Mouse (Mus musculus) kidney, adult 8-10 months (tissue): ENCODE measurements at regions not wholly inside any gene's neighbourhood (a gene's known extent, or its start where the extent isn't known, plus 50 kb on each side); places are given as distances from the start of the nearest gene placed in this dataset.

ENCODE experiments used
- DNase-seq, 2 experiments: peaks; one replicate each; pipeline ENCODE4 v3.0.0; 2022

DNA sequence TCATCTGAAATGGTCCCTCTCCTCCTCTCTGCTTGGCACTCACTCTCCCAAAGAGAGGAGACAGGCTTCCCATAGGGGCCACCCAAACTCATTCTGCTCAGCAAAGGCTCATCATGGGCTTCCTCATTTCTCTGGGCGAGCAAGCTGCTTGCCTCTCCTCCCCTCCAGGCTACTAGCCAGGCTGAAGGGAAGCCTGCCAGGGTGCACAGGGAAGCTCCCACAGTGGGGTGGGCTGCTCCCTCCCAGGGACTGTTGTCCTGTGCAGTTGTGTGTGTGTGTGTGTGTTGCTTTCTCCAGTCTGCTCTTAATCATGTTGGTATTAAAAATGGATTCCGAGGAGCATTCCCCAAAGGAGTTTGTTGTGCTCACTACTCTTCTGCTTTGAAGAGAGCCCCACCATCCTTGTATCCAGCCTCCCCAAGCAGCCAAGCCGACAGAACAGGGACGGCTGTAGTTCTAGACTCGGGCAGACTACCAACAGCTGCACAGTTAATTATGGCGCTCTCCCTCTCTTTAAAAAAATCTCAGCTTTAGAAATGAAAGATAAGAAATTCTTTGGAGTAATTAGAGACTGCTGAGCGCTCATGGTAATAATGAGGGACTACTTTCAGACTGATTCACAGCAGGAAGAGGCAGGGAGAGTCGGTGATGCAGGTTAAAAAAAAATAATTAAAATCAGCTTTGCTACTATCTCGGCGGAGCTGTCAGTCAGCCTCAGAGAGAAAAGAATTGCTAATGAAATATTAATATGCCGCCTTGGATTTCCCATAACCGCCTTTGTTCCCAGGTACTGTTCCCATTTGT lies 417.0 kb downstream of the Cmpk2 start:
- no peak for DNase-seq

DNA sequence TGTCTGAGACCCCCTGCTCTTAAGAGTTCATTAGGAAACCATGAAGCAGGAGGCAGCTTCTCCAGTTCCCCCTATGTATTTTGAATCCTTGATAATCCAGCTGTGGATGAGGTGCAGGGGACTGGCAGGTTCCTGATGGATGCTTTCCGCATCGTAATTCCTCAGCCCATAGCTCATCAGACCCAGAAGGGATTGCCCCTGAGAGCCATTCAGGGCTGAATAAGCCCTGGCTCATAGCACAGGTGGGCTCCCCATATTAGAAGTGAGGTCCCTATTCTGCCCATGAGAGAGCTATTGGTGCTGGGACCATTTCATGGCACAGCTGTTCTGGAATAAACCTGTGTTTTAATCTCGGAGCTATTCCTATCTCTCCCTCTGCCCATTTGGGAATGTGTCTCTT lies 416.1 kb downstream of the Cmpk2 start:
- no peak for DNase-seq

DNA sequence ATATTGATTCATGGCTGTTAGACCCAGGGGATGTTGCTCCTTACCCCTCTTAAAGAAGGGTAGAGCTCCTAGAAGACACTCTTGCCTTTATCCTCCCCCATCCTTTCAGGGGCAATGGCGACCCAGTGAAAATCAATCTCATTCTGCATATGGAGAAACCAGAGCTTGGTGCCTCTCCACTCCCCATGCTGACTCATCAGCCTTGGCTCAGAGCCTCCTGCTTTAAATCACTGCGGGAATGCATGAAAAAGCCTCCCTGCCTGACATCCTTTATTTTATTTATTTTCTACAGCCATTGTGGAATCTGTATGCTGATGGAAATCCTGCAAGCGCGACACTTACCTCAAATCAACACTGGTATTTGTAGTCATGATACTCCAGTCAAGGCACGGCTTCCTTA lies 415.2 kb downstream of the Cmpk2 start:
- DNase-seq, result no peak

DNA sequence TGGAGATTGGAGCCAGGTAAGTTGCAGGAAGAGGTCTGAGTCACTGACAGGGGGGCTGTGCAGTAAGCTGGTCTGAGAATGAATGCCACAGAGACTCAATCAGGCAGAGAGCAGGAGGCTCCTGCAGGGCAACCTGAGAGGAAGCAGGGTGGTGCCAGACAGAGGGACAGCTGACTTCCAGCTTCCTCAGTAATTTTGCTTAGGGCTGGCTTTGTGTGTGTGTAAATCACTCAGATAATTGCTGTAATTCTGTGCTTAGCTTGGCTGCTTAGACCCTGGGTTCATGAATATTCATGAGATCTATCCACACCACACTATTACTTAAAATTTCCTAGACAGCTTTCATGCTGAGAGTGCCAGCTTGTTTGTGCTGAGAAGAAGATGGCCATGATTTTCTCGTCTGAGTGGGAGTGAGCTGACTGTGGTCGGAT lies 408.7 kb downstream of the Cmpk2 start:
- no peak for DNase-seq

DNA sequence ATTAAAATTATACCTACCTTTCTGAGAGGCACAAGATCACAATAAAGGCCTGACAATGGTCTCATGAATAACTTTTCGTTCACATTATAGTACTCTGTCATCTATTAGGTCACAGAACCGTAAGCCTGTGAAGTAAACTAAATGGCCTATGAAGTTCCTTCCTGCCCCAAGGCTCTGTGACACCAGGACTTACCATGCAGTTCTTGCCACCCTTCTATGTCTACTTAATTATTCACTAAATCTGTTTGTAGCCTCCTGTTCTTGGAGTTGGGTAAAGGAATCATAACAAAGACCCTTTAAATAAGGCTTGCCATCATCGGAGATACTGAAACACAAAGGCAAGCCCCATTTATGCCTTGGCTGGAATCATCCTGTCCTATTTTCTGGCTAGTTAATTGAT lies 408.3 kb downstream of the Cmpk2 start:
- DNase-seq, result no peak

- DNase-seq, result no peak
Measured at GRCm38 (mm10) chr12:26872466-26872865, 403.5 kb downstream of the Cmpk2 start.

- no peak for DNase-seq
Measured at GRCm38 (mm10) chr12:26867731-26868130, 398.7 kb downstream of the Cmpk2 start.

GRCm38 (mm10) chr12:26855091-26855516 lies 386.1 kb downstream of the Cmpk2 start:
- peak; percentile 9 to 23 for DNase-seq

- no peak for DNase-seq
Measured at GRCm38 (mm10) chr12:26844917-26845316, 375.9 kb downstream of the Cmpk2 start.

DNA sequence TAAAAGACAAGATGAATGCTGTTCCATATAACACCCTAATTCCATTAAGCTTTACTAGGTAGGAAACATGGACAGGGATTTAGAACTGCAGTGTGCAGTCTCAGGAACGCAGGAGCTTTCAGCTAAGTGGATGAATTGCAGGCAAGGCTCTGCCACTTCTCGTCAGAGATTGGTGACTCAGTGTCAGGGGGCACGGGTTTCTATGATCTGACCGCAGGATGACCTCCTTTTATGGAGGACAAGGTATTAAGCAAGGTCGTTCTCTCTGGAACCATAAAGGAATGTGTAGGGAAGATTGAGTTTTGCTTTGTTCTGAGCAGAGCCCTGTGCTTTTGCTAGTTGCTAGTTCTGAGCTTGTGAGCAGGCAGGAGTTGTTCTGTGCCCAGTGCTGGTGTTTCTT lies 373.7 kb downstream of the Cmpk2 start:
- DNase-seq, result no peak

- no peak for DNase-seq
Measured at GRCm38 (mm10) chr12:26821257-26821968, 352.4 kb downstream of the Cmpk2 start.

DNA sequence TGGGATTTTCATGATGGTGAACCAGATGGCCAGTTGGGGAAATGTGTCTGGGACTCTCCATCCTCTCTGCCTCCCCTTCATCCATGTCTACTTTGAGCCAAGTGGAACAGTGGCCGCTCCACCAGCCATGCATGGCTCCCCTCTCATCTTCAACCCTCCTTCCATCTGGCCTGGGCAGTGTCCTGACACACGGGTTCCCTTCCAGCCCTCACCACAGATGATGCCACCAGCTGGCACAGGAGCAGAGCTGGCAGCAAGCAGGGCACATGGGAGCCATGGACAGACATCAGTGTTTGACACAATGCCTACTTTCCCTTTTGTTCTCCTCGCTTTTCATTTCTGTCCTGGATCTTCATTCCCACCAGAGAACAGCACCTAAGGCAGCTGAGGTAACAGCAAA lies 348.9 kb downstream of the Cmpk2 start:
- no peak for DNase-seq

DNA sequence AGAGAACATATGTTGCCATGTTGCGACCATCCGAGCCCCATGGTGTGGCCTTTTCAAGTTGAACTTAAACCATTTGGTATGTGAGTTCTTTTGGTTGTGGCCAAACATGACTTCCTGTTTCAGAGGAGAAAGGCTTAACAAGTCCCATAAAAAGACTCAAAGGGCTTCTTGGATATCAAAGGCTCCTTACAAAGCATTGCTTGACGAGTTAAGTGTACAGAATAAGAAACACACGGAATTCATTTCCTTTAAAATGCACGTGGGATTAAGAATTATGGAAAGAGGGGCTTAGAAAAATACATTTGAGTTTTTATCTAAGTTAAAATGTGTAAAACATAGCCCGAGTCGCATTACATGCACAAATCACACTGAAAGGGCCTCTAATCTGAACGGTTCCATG lies 346.8 kb downstream of the Cmpk2 start:
- no peak for DNase-seq

DNA sequence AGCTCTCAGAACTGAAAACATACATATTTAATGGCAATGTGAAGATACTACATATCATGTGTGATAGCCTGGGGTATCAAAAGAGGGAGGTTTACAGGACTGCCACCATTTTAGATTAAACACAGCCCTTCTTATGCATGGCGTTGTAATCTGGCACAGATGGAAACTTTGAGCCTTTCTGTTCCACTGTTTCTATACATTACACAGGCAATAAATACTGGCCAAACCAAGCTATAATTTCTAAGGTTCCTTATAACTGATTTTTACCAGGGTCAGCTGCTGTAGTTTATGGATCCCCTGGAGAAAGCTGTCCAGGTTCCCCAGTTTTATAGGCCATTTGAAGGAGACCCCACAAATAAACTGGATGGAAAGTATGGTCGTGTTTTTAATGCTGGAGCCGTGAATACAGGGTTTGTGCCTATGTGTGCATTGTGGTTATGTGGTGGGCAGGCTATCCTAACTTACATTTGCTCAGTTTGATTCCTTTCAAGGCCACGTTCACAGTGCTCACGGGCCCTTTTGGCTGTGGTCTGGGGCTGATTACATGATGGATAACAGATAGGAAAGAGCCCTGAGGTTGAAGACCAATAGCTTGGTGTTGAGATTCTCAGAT lies 341.7 kb downstream of the Cmpk2 start:
- no peak for DNase-seq

- DNase-seq, result no peak
Measured at GRCm38 (mm10) chr12:26809670-26810069, 340.7 kb downstream of the Cmpk2 start.

- DNase-seq, result no peak
Measured at GRCm38 (mm10) chr12:26802542-26802941, 333.5 kb downstream of the Cmpk2 start.

DNA sequence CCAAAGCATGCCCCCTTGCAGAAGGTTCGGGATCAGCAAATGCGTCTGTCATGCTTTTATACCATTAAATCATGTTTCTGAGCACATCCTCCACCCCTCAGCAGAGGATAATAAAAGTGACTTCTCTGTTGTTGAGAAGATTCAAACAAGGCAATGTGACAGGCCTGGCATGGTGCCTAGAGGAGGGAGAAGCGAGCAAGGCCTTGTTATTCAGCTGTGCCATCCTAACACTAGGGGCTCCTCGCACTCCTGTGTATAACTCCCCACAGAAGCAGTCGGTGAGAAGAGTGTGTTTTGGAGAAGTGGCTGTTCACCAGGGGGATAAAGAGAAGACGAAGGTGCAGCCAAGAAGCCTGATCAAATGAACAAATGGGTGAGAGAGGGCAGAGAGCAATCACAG lies 330.3 kb downstream of the Cmpk2 start:
- no peak for DNase-seq

- no peak for DNase-seq
Measured at GRCm38 (mm10) chr12:26796367-26796766, 327.4 kb downstream of the Cmpk2 start.

- no peak for DNase-seq
Measured at GRCm38 (mm10) chr12:26789336-26789846, 320.4 kb downstream of the Cmpk2 start.

- DNase-seq, result no peak
Measured at GRCm38 (mm10) chr12:26785550-26785949, 316.5 kb downstream of the Cmpk2 start.

- no peak for DNase-seq
Measured at GRCm38 (mm10) chr12:26784426-26784825, 315.4 kb downstream of the Cmpk2 start.

- no peak for DNase-seq
Measured at GRCm38 (mm10) chr12:26783800-26784199, 314.8 kb downstream of the Cmpk2 start.

- no peak for DNase-seq
Measured at GRCm38 (mm10) chr12:26781537-26781936, 312.5 kb downstream of the Cmpk2 start.

DNA sequence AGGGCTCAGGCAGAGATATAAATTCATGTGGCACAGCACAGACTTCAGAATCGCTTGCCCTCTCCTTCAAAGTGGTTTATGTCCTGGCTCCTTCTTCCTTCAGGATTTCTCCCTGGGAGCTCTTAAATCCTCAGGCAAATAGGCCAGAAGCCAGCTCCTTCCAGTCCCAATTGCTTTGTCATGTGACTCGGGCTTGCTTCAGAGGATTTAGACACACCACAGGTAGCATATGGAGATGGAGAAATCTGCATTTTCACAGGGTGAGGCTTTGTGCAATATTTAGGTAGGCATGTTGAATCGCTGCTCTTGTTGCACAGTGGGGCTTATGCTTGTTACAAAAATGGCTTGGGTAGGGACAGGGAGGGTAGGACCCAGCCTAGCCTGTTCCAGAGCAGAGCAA lies 309.8 kb downstream of the Cmpk2 start:
- DNase-seq, result no peak
